Mouse (Mus musculus): ENCODE measurements around the gene Jun.

Gene Jun

DNA sequence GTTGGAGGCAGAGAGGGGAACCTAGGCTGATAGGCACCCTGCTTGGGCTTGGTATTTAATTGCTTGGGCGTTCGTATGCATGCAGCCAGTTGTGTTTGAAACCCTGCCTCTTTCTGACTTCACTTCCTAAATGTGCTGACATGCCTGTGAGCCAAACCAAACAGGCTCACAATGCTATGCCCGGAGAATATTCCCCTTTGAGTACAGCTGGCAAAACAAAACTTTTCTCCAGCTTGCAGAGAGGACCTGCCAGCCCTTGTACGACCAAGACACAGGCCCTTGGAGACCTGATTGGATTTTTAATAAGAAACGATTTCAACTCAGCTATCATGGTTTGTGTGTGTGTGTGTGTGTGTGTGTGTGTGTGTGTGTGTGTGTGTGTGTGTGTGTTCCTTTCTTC is 14.0 kb downstream of the Jun start:
- peak in 1 of 2 experiments; percentile 37 for DNase-seq (ENCODE audit: inconsistent age in 2 of 2, low spot score in 1 of 2)

DNA sequence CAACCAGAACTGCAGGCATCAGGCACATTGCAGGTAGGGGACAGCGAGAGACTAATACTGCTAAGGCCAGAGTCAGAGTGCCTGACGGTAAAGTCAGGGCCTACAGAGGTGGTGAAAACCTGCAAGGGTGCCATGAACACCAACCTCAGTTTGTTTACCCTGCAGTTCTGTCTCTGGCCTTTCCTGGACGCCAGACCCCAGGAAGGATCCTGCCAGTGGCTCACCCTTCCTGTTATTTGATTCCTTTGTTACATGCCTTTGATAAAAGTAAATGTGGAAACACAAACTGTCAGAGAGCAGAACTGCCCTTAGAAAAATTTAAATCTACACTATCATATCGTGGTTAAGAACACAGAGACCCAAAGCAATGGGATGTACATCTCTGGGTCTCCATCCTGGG is 20.9 kb downstream of the Jun start:
- DNase-seq (ENCODE audit: inconsistent age in 2 of 2, low spot score in 1 of 2): no peak

DNA sequence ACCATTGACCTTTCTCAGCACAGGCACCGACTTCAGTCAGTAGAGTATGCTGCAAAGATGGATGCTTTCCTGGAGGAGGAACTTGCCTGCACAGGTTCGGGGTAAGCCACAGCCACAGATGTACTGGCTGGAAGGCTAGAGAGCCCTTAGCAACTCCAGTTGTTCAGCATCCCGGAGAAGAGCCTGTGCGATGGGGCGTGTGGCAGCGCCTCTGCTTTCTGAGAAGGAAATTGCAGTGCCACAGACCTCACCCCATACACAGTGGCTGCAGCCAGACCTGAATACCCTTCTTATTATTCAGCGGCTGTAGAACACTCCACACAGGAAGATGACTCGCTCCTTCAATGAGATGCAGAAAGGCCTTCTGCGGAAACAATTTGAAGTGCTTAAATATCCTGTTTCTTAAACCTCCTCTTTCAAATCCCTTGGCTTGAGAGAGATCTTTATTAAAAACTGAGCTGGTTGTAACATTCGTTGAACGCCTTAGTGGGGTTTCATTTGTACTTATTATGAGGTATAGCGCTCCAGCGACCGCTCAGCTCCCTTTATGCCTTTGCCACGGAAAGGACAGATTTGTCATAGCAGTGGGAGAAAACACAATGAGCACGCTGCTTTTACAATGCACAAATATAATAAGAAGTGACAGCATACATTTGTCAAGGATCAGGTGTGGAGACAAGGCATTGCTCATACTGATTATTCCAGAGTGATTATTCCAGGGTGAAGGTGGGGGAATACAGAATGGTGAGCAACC is 26.0 kb downstream of the Jun start:
- DNase-seq (ENCODE audit: inconsistent age in 2 of 2, low spot score in 1 of 2): no peak

GRCm38 (mm10) chr4:95023350-95023953 is 28.6 kb downstream of the Jun start:
- DNase-seq (ENCODE audit: inconsistent age in 2 of 2, low spot score in 1 of 2): no peak

GRCm38 (mm10) chr4:95021649-95022637 is 30.1 kb downstream of the Jun start:
- DNase-seq (ENCODE audit: inconsistent age in 2 of 2, low spot score in 1 of 2): no peak

DNA sequence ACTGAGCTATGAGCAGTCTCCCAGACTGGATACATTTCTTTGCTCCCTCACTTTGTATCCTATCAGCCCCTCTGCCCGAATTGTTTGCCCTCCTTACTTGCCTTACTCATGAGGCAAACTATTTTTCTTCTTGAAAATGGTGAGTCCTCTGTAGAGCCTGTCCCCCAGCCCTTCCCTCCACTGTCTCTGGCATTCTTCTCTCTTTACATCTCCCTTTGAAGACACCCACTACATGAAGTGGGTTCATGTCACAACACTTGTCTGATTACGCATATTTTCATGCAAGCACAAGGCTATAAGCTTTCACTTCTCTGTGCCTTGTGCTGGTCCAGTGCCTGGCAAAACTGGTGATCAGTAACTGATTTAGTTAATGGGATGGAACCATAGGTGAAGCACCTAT is 31.8 kb downstream of the Jun start:
- DNase-seq (ENCODE audit: inconsistent age in 2 of 2, low spot score in 1 of 2): no peak

GRCm38 (mm10) chr4:95018221-95018620 is 33.8 kb downstream of the Jun start:
- DNase-seq (ENCODE audit: inconsistent age in 2 of 2, low spot score in 1 of 2): no peak

DNA sequence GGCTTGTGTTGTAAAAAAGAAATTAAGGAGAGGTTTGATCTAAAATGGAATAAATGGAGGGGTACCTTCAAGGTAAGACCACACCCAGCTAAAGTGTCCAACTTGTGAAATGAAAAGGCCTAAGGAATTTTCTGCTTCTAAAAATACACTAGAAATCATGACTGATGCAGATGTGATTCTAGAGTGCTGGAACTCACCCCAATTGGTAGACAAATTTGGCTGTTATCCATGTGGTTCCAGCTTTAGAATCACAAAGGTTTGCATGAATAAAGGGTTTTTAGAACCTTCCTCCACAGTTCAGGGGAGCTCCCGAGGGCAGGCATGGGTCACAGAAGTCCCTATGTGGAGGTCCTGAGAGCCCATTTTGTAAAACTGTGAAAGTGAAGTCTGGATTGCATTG is 39.3 kb downstream of the Jun start:
- DNase-seq (ENCODE audit: inconsistent age in 2 of 2, low spot score in 1 of 2): no peak

- no peak for DNase-seq (ENCODE audit: inconsistent age in 2 of 2, low spot score in 1 of 2)
Measured at GRCm38 (mm10) chr4:95012256-95012655, 39.8 kb downstream of the Jun start.

DNA sequence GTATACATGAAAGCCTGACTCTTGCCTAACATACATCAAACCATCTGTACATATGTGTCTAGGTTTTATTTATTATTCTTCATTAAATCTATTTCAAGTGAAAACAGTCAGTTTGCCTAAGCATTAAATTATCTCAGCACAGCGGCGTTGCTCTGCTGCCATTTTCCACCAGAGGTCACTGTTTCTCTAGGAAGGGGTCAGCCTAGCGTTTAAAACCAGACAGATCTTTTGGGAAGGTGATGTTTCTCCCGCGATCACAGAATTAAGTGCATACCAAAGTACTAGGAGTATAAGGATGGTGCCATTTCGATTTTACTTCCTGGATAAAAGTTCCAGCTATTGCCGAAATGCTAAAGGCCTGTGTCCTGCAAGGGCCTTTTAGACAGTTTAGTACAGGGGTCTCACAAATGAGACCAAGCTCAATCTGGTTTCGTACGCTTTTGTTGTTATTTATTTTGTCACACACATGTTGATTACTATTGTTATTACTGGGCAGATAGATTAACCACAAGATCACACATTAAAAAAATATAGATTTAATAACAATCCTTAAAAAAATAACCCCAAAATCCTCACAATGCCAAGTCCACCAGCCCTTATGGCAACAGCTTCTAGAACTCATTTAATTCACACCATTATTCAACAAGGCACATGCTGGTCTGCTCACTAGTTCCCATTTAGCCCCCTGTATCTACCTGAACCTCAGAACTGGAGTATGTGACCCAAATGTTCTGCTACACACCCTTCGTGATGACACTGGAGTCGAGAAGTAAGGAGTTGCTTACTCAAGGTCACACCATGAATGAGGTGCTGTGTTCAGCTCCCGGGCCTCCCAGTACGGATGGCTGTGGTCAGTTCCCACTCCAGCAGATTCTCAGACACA is 43.6 kb downstream of the Jun start:
- peak; percentile 79 to 95 for DNase-seq (ENCODE audit: inconsistent age in 2 of 2, low spot score in 1 of 2)

- peak; percentile 28 to 78 for DNase-seq (ENCODE audit: inconsistent age in 2 of 2, low spot score in 1 of 2)
Measured at GRCm38 (mm10) chr4:95007759-95008158, 44.3 kb downstream of the Jun start.

DNA sequence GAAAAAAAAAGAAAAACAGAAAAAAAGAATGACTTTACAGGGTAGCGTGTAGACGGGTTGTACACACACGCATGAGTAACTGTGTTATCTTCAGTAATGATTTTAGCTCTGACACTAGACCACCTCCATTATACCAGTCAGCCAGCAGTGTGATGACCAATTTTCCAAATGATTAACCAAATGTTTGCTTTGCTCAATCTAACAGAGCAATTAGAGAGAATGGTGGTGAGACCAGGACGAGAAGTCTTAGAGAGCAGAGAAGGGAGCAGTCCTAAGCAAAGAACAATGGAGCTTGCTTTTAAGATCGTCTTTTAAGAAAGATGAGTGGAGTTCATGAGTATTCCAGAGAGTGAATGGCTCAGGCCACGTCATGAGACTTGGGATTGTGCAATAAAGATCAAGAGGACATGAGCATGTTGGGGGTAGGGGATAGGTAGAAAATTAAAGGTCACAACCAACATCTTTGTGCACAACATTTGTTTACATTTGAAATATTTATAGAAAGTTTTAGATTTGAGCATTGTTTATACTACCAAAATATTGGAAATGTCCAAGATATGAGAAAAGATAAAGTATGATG is 46.7 kb downstream of the Jun start:
- DNase-seq (ENCODE audit: inconsistent age in 2 of 2, low spot score in 1 of 2): no peak

GRCm38 (mm10) chr4:95001043-95001775 is 50.8 kb downstream of the Jun start:
- peak; percentile 51 to 75 for DNase-seq (ENCODE audit: inconsistent age in 2 of 2, low spot score in 1 of 2)

- DNase-seq (ENCODE audit: inconsistent age in 2 of 2, low spot score in 1 of 2): no peak
Measured at GRCm38 (mm10) chr4:95000147-95000546, 51.9 kb downstream of the Jun start.

DNA sequence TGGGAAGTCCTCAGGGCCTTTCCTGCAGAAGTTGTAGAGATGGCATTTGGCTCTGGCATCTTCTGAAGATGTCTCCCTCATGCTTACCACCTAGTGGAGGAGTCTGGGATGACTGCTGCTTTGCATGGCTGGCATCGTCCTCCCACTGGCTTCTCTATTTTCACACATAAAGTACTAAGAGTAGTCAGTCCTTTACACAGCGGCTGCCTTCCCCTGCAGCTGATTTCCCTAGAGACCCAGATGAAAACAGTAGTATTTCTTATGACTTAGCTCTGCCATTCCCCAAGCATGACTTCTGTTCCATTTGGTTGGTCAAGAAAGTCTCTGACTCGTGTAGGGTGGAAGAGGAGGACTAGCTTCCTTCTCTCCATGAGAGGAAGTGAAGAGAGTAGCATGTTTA is 52.8 kb downstream of the Jun start:
- peak in 1 of 2 experiments; percentile 65 for DNase-seq (ENCODE audit: inconsistent age in 2 of 2, low spot score in 1 of 2)

Measured in adrenal gland, adult (tissue).